Mouse (Mus musculus): ENCODE data around the gene H2-M10.4.

Gene H2-M10.4

DNA sequence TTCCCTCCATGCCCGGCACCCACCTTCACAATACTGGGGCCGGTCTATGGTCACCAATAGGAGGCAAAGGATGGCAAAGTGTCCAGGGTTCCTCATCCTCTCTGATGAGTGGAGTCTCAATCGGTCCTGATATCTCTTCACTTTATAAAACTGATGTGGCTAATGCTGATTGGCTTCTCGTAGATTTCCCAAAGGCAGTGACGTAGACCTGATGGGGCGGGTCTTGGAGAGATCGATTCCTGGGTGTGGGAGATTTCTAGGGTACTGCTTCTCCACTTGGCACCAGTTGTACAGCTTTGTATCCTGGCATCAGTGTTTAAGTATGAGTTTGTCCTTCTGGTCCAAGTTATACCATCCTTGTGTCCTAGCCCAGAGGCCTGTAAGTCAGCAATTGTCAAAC is at the start of gene H2-M10.4:
H2-M10.4 (minus strand) TSS at position 101 of the 400 bp plus-strand sequence.
- in situ Hi-C loops (cut with MboI, MseI), result loop anchor here (5.0 kb wide), 1 partner anchor 55 kb away; no protein-coding TSS in a partner anchor

DNA sequence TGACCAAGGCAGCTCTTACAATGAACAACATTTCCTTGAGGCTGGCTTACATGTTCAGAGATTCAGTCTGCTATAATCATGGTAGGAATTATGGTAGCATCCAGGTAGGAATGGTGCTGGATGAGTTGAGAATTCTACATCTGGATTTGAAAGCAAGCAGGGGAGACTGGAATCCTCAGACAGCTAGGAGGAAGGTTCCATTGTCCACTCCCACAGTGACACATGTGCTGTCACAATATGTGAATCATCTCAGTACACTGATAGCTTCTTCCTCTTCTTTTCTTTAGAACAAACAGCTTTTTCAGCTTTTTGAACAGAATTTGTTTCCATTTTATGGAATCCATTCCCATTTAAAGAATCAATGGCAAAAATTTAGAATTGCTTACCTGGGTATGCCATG is 41.8 kb upstream of the H2-M10.4 start:
- in situ Hi-C loops (cut with MboI, MseI), result no loop called here

DNA sequence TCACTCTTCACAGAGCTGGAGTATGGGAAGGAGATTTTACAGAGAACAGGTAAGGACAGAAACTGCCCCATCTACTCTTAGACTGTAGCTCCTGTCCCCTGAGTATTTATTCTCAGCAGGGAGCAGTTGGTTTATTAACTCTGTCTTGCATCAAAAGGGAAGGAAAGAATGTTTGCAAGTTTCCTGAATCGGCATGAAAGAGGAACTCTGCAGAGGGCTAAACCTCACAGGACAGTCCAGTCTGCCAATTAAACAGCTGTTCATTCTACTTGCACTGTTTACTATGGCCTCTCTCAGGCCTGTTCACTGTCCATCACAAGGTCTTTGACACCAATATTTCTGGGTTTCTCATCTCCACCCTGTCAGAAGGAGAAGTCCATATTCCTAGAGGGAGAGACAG is 38.3 kb upstream of the H2-M10.4 start:
- in situ Hi-C loops (cut with MboI, MseI), result no loop called here

DNA sequence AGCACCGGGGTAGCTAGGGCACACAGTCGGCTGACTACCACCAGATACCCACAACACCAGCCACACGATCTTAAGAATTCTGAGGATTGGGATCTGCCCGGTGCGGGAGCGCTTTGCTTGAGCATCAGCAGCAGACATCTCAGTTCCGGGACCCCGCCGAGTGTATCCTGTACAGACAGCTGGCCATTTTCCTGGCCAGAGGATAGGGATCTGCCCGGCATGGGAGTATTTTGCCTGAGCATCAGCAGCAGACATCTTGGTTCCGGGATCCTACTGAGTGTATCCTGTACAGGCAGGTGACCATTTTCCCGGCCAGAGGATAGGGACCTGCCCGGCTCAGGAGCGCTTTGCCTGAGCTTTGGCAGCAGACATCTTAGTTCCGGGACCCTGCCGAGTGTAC is 26.0 kb upstream of the H2-M10.4 start:
- in situ Hi-C loops (cut with MboI, MseI), result loop anchor here (10.0 kb wide), 1 partner anchor 553 kb away; no protein-coding TSS in a partner anchor

DNA sequence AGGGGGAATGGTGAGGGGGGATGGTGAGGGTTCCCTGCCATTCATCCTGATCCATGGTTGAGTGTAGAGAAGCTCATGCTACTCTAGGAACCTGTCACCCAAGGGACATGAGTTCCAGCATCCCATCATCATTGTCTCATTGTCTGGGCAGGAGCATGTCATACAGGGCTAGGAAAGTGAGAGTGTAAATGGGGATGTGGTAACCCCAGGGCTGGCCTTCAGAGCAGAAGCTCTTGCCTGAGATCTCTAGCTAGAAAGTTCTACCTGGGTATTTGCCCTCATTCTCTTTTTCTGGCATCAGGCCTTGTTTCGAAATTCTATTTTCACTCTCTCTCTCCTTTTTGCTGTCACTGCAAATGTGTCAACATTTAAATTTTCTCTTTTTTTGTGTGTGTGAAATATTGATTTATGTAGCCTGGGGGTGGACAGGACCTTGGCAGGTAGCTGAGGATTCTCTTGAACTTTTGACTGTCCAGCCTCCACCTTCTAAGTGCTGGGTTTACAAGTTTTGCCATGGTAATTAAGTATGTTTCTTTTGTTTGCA is 24.6 kb upstream of the H2-M10.4 start:
- in situ Hi-C loops (cut with MboI, MseI), result loop anchor here (10.0 kb wide), 1 partner anchor 552 kb away; no protein-coding TSS in a partner anchor

DNA sequence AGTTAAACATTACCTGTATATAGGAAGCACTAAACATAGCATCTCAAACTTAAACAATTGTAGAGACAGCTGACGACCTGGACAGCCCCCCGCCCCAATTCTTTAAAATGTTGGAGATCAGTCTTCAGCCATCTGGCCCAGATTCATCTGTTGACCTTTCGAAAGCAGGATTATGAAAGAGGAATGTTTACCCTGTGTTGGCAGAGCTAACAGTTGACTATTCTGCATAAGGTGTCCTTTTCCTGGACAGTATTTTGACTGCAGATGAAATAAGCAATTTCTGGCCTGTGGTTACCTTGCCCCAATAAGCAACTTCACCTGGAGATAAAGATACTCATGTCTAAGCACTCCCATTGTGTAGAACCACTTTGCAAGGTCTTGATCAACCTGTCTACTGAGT is 21.7 kb upstream of the H2-M10.4 start:
- in situ Hi-C loops (cut with MboI, MseI), result loop anchor here (10.0 kb wide), 1 partner anchor 549 kb away; no protein-coding TSS in a partner anchor

DNA sequence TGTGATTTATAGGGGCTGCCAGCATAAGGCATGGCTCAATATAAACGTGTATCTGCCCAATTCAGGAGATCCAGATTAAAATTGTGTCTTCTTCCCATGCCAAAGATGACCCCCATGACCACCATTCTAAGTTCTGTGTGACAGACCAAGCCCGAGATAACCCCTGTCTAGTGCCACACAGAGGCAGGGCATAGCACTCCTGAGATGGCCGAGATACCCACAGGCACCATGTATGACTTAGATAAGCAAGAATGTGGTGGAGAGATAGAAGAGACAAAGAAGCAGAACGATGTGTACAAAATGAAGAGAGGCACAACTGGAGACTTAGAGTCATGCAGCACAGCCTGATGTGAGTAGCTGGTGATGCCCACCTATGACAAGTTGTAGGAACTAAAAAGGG is 5.9 kb downstream of the H2-M10.4 start:
- in situ Hi-C loops (cut with MboI, MseI), result no loop called here

DNA sequence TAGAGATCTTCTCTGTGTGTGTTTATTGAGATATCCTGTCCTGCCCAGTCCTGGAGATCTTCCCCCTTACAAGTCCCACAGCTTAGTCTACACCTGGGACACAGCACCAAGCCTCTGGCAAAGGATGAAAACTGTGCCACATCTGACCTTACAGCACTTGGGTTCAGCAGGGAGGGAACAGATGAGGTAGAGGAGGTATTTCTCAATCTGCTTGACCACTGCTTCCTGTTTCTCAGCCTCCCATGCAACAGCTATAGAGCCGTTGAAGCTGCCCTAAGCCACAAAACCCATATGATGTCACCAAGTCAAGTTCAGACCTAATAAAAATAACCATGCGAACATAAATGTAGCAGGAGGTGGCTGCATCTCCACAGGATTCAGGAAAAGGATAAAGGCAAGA is 30.7 kb downstream of the H2-M10.4 start:
- in situ Hi-C loops (cut with MboI, MseI), result no loop called here

DNA sequence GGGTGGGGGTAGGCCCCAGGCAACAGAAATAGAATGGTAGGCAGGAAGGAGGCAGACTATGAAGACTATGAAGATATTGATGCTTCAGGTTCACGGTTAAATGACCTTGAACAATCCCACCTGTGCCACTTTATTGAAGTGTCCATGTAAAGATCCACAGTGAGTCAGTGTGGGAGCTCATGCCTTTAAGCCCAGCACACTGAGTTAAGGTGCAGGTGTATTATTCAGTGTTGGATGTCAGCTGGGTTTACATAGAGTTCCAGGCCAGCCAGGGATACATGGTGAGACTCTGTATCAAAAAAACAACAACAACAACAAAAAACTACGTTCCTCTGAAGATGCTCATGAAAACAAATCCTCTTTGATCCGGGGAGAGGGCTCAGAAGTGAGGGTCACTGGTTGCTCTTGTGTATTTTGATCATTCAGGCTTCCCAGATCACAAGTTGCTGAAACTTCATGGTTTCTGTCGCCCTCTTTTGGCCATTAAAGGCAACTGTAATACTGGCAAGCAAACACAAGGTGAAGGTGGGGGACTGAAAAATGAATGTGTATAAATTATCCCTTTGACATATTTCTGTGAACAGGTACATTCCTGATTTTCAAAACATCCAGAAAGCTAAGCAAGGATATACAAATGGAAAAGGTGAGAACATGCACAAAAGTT is 43.9 kb downstream of the H2-M10.4 start:
- in situ Hi-C loops (cut with MboI, MseI), result loop anchor here (5.0 kb wide), 1 partner anchor 106 kb away; no protein-coding TSS in a partner anchor

DNA sequence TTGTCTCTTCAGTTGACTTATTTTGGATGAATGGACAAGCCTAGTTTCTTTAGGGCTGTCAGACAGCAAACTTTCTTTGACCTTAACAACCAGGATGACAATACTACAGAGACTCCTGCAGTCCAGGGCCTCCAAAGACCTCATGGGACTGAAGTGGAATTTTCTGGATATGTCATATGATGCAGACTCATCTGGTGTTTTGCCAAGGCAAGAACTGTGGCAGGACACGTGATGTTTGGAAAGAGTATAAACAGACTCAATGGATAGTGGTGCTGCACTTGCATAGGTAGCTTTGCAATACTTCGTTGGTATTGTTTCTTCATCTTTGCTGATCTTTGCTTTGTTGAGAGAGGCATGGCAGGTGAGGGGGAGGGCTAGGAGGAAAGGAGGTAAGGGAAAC is 44.7 kb downstream of the H2-M10.4 start:
- in situ Hi-C loops (cut with MboI, MseI), result loop anchor here (5.0 kb wide), 1 partner anchor 105 kb away; no protein-coding TSS in a partner anchor

DNA sequence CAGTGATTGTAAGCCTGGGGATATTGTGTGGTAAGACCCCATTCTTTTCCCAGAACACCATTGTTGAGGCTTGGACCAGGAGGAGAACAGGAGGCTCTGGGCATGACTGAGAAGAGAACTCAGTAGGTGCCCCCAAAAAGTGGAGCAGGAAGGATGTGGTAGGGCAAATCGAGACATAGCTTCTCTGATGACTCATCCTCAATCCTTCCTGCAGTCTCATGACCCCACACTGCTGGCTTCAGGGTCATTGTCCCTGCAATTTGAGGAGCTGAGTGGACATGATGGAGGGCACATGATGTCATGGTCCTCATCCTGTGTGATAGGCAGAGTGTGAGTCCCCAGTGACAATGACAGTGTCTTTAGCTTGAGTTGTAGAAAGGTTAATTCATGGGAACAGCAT is 46.7 kb downstream of the H2-M10.4 start:
- in situ Hi-C loops (cut with MboI, MseI), result loop anchor here (5.0 kb wide), 1 partner anchor 103 kb away; no protein-coding TSS in a partner anchor

DNA sequence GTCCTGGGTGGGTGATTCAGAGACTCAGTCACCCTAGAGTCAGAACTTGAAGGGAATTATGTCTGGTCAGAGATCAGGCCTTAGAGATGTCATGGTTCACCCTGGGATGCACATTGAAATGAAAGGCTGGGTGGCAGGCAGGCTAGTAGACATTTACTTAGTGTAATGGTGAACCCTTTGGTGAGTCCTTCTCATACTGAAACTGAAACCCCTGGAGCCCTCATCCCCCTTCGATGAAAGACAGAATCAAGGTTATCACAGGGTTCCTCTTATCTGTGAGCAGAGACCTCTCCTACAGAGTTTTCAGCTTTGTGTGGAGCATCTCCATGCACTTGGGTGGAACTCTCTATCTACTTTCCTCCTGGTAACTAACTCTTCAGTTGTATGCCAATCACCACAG is 47.8 kb downstream of the H2-M10.4 start:
- in situ Hi-C loops (cut with MboI, MseI), result no loop called here

All from T-helper 1 cell (primary cell).